8 mouse cellular contexts compared by ENCODE assay signal in genomic region chr9:120591490-120591889, GRCm38 (mm10). TPM values are rescaled to one million over a fixed set of nuclear protein-coding genes. Genes with fewer than 3 reads are reported as not detected.
DNase-seq lines count a peak whose midpoint lies in the region; ATAC-seq lines count a peak whose summit lies in the region.

No protein-coding gene starts in this region.

- intact Hi-C loops in heart, postnatal 25 days (cut with DNase I) = loop anchor here (2.0 kb wide), 1 partner anchor 89 kb away; no protein-coding TSS in a partner anchor

- H3K27ac ChIP-seq in midbrain, embryonic 10.5 days (replicated peaks) = no peak overlapping the region
- no peak overlapping the region for H3K27ac ChIP-seq in midbrain, embryonic 15.5 days
- no peak overlapping the region for H3K27ac ChIP-seq in limb, embryonic 10.5 days

- H3K9me3 ChIP-seq in midbrain, embryonic 10.5 days (replicated peaks) = no peaks in the 10 kb centered on the region
- H3K9me3 ChIP-seq in midbrain, embryonic 15.5 days = no peaks in the 10 kb centered on the region
- H3K9me3 ChIP-seq in limb, embryonic 10.5 days (replicated peaks) = no peaks in the 10 kb centered on the region

- no peak for ATAC-seq in midbrain, embryonic 15.5 days (replicated peaks)
- peak; percentile 63; the same call in 1 of the 2 replicates for ATAC-seq in neutrophil, adult 5-6 weeks (ENCODE audit: extremely low read depth, insufficient number of reproducible peaks, low FRiP score, poor library complexity, severe bottlenecking)

- H3K9ac ChIP-seq in midbrain, embryonic 15.5 days = no peak overlapping the region

- no peak overlapping the region for H3K4me3 ChIP-seq in midbrain, embryonic 10.5 days
- H3K4me3 ChIP-seq in midbrain, embryonic 15.5 days = no peak overlapping the region
- no peak overlapping the region for H3K4me3 ChIP-seq in limb, embryonic 10.5 days

- no peaks in the 10 kb centered on the region for H3K36me3 ChIP-seq in midbrain, embryonic 10.5 days
- no peaks in the 10 kb centered on the region for H3K36me3 ChIP-seq in midbrain, embryonic 15.5 days (replicated peaks)
- no peaks in the 10 kb centered on the region for H3K36me3 ChIP-seq in limb, embryonic 10.5 days

- peaks cover 28% of the 10 kb centered on the region for H3K4me1 ChIP-seq in midbrain, embryonic 10.5 days
- H3K4me1 ChIP-seq in midbrain, embryonic 15.5 days = peaks cover 8% of the 10 kb centered on the region; the same call in 1 of the 2 replicates
- H3K4me1 ChIP-seq in limb, embryonic 10.5 days = peaks cover 14% of the 10 kb centered on the region

- H3K4me2 ChIP-seq in midbrain, embryonic 15.5 days = no peak overlapping the region

- H3K27me3 ChIP-seq in midbrain, embryonic 10.5 days (ENCODE audit: low read depth, poor library complexity, severe bottlenecking) = no peaks in the 10 kb centered on the region
- H3K27me3 ChIP-seq in midbrain, embryonic 15.5 days (replicated peaks) = no peaks in the 10 kb centered on the region
- H3K27me3 ChIP-seq in limb, embryonic 10.5 days (ENCODE audit: low read depth, poor library complexity, severe bottlenecking) = no peaks in the 10 kb centered on the region

- 5% methylated on average over 9 of the region's 9 CpGs for WGBS in midbrain, embryonic 10.5 days
- 1% methylated on average over 9 of the region's 9 CpGs for WGBS in midbrain, embryonic 15.5 days
- WGBS in limb, embryonic 10.5 days = 14% methylated on average over 9 of the region's 9 CpGs

- peak; percentile 86 for DNase-seq in midbrain, embryonic 10.5 days (ENCODE audit: low spot score)
- DNase-seq in R1 (ENCODE audit: low read depth, low spot score) = peak; percentile 82
- DNase-seq in embryo, embryonic 10.5 days (ENCODE audit: low spot score) = peak; percentile 91
- DNase-seq in heart, postnatal 25 days (ENCODE audit: low spot score) = peak; percentile 28
- peak; percentile 91 for DNase-seq in limb, embryonic 10.5 days (ENCODE audit: low spot score)
- DNase-seq in thymus, postnatal 25 days = peak; percentile 78

RNA-seq across cellular contexts. Expression of gene Rpl14, which starts 20.2 kb away (rescaled TPM):
- polyA plus RNA-seq in midbrain, embryonic 10.5 days (2016; fragmentation: Nextera tagmentation; extraction: Ambion mirVana) = 691 and 854 TPM in 2 replicates
- polyA plus RNA-seq in midbrain, embryonic 15.5 days (2015; fragmentation: Nextera tagmentation; extraction: Ambion mirVana) = 370 and 375 TPM in 2 replicates
- 100 to 1,000 TPM; 281 to 288 TPM for total RNA-seq in heart, postnatal 25 days (2021)
- 757 and 864 TPM in 2 replicates for polyA plus RNA-seq in limb, embryonic 10.5 days (2016; fragmentation: Nextera tagmentation; extraction: Ambion mirVana)
- 525 and 587 TPM in 2 replicates for total RNA-seq in neutrophil, adult 5-6 weeks (2017)

RNA-seq across cellular contexts. Expression of gene Entpd3, which starts 51.9 kb away (rescaled TPM):
- 0.06 and 0.07 TPM in 2 replicates for polyA plus RNA-seq in midbrain, embryonic 10.5 days (2016; fragmentation: Nextera tagmentation; extraction: Ambion mirVana)
- polyA plus RNA-seq in midbrain, embryonic 15.5 days (2015; fragmentation: Nextera tagmentation; extraction: Ambion mirVana) = 3.1 and 4.0 TPM in 2 replicates
- total RNA-seq in heart, postnatal 25 days (2021) = not detected
- polyA plus RNA-seq in limb, embryonic 10.5 days (2016; fragmentation: Nextera tagmentation; extraction: Ambion mirVana) = 0.26 and 0.33 TPM in 2 replicates
- 8.0 and 8.2 TPM in 2 replicates for total RNA-seq in neutrophil, adult 5-6 weeks (2017)

Comparison
In these comparisons a context has a peak if more than half of its experiments do, and no peak if none do; other contexts are left out.
1. DNase-seq: peak in every context shown above with its lines; median percentile 91 in embryo, embryonic 10.5 days; 91 in limb, embryonic 10.5 days; 86 in midbrain, embryonic 10.5 days; 82 in R1; 78 in thymus, postnatal 25 days; 28 in heart, postnatal 25 days.